Mouse (Mus musculus) liver, postnatal 0 days (tissue): ENCODE results near the gene Abcb5.

Source experiments
- CTCF ChIP-seq: sonication (generic); IDR thresholded peaks from 2 replicates; pipeline ENCODE4 v1.5.1; 2016; ENCODE audit warnings: antibody characterized with exemption, low read depth
- EP300 ChIP-seq: IDR thresholded peaks from 2 replicates; pipeline ENCODE4 v1.6.1; 2016; ENCODE audit warnings: antibody characterized with exemption, low read depth, mild to moderate bottlenecking

DNA sequence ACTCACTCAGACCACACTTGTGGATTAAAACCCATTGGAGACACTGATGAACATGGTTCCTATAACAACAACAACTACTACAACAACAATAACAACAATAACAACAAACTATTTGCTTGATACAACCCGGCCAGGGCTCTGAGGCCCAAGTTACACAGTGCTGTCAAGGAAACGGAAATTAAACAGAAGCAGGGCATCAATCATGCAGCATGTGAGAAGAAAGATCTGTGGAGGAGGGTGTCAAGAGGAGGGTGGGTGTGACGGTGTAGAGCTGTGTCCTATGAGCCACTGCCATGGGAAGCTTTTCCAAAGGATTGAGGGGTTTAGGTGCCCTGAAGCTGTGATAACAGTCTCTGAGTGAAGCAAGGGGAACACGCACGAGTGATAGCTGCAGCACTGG lies 64.0 kb downstream of the Abcb5 start:
- no peak for TF ChIP-seq CTCF
- no peak for TF ChIP-seq EP300
